Mouse (Mus musculus) lung, postnatal 0 days (tissue): ENCODE measurements around the gene Dlg4.

ENCODE experiments used
- CTCF ChIP-seq: IDR thresholded peaks from 2 replicates; pipeline ENCODE4 v1.5.1; 2016; ENCODE audit warnings: antibody characterized with exemption, mild to moderate bottlenecking
- EP300 ChIP-seq: IDR thresholded peaks from 2 replicates; pipeline ENCODE4 v1.6.1; 2016; ENCODE audit warnings: antibody characterized with exemption, mild to moderate bottlenecking, control low read depth

GRCm38 (mm10) chr11:70075581-70075980 is 58.8 kb downstream of the Dlg4 start:
- TF ChIP-seq CTCF (no peak), EP300 (no peak)
